Mouse (Mus musculus) adrenal gland, postnatal 14 days (tissue): ENCODE data around the gene Usp49. TPM values are rescaled to one million over a fixed set of nuclear protein-coding genes. Genes with fewer than 3 reads are reported as not detected.
A peak's percentile ranks its signal among the peaks of the same experiment; 100 is the strongest.
"Not testable (repeated sequence)": the region's sequence is repeated elsewhere in the genome, so short reads cannot be mapped to it uniquely, and the experiment has no call there.

Experiments
- DNase-seq: peaks from one replicate; pipeline ENCODE4 v3.0.0; 2021; ENCODE audit warnings: mixed read lengths
- long read RNA-seq, 2 experiments: library from polyadenylated mRNA; stranded (forward); transcript quantifications; one replicate each; pipeline ENCODE4 v2.0.0; 2021
- total RNA-seq: library from RNA; stranded (reverse); gene quantifications from 2 replicates; pipeline ENCODE4 v1.2.3, GENCODE M21; 2021

The Usp49 gene
- 6.8 and 7.8 TPM in 2 replicates for total RNA-seq
- long read RNA-seq, experiment 1, partial matches to known transcripts: 0 of 1 reads
- long read RNA-seq, experiment 1, other reads (novel, unspliced or antisense): 1 of 1 reads
- long read RNA-seq, experiment 2: 0 reads

GRCm38 (mm10) chr17:47630678-47631065 lies at the start of gene Usp49:
Gene Usp49, plus strand, starts transcription at chr17:47630690.
- no peak for DNase-seq

- peak; percentile 53 for DNase-seq
Observed at GRCm38 (mm10) chr17:47580962-47581361, 49.5 kb upstream of the Usp49 start.

- no peak for DNase-seq
Observed at GRCm38 (mm10) chr17:47588517-47588916, 42.0 kb upstream of the Usp49 start.

GRCm38 (mm10) chr17:47591073-47591472 lies 39.4 kb upstream of the Usp49 start:
- DNase-seq: no peak

- DNase-seq: peak; percentile 98
Observed at GRCm38 (mm10) chr17:47593215-47593853, 37.2 kb upstream of the Usp49 start.

- DNase-seq: no peak
Observed at GRCm38 (mm10) chr17:47593854-47594182, 36.7 kb upstream of the Usp49 start.

- peak; percentile 67 for DNase-seq
Observed at GRCm38 (mm10) chr17:47594183-47594968, 36.1 kb upstream of the Usp49 start.

GRCm38 (mm10) chr17:47594969-47595247 lies 35.6 kb upstream of the Usp49 start:
- DNase-seq: no peak

GRCm38 (mm10) chr17:47595248-47596161 lies 35.0 kb upstream of the Usp49 start:
- DNase-seq: peak; percentile 71

GRCm38 (mm10) chr17:47596162-47596838 lies 34.2 kb upstream of the Usp49 start:
- peak; percentile 27 for DNase-seq

GRCm38 (mm10) chr17:47596839-47597164 lies 33.7 kb upstream of the Usp49 start:
- DNase-seq: peak; percentile 21

- peak; percentile 36 for DNase-seq
Observed at GRCm38 (mm10) chr17:47597261-47597660, 33.2 kb upstream of the Usp49 start.

GRCm38 (mm10) chr17:47597838-47598579 lies 32.5 kb upstream of the Usp49 start:
- DNase-seq: peak; percentile 72

GRCm38 (mm10) chr17:47598580-47599304 lies 31.7 kb upstream of the Usp49 start:
- not testable (repeated sequence) for DNase-seq

- no peak for DNase-seq
Observed at GRCm38 (mm10) chr17:47599511-47600297, 30.8 kb upstream of the Usp49 start.

- DNase-seq: no peak
Observed at GRCm38 (mm10) chr17:47600601-47601388, 29.7 kb upstream of the Usp49 start.

- DNase-seq: no peak
Observed at GRCm38 (mm10) chr17:47601389-47601755, 29.1 kb upstream of the Usp49 start.

- DNase-seq: no peak
Observed at GRCm38 (mm10) chr17:47602289-47602688, 28.2 kb upstream of the Usp49 start.

GRCm38 (mm10) chr17:47606220-47606619 lies 24.3 kb upstream of the Usp49 start:
- DNase-seq: peak; percentile 46
